Mouse (Mus musculus) lung, adult 2 months (tissue): Measurements from ENCODE around the gene Cog3.

ENCODE experiments used
- CTCF ChIP-seq: fragments of 200-500 bp; IDR thresholded peaks from 2 replicates; pipeline ENCODE4 v1.5.1; 2011; ENCODE audit warnings: mild to moderate bottlenecking, low read length, control low read depth; ENCODE audit not compliant: insufficient read depth
- POLR2A ChIP-seq: fragments of 200-500 bp; IDR thresholded peaks from 2 replicates; pipeline ENCODE4 v1.6.1; 2011; ENCODE audit warnings: low read depth, mild to moderate bottlenecking, control low read depth, low read length, borderline replicate concordance; ENCODE audit errors: extremely low read depth

GRCm38 (mm10) chr14:75665430-75666180 lies 88.7 kb downstream of the Cog3 start:
- no peak for TF ChIP-seq POLR2A
- no peak for TF ChIP-seq CTCF
